Mouse (Mus musculus) embryonic facial prominence, embryonic 13.5 days (tissue): ENCODE data around the gene 3110082J24Rik. TPM values are rescaled to one million over a fixed set of nuclear protein-coding genes. Genes with fewer than 3 reads are reported as not detected.
A peak's percentile ranks its signal among the peaks of the same experiment; 100 is the strongest.

ENCODE experiments used
- ATAC-seq: fragments of 200-750 bp; cut with Nextera tagmentation; 2 replicates; pipeline ENCODE4 v1.8.0; 2017; ENCODE audit warnings: low read depth; ENCODE audit not compliant: insufficient number of reproducible peaks, insufficient read depth, low FRiP score, low TSS enrichment
- H3K27ac ChIP-seq: fragments of 300-500 bp; sonication (generic); 2 replicates; pipeline ENCODE4 v1.5.1; 2015; ENCODE audit warnings: moderate library complexity, mild to moderate bottlenecking, inconsistent platforms
- H3K27me3 ChIP-seq: fragments of 300-500 bp; sonication (generic); 2 replicates; pipeline ENCODE4 v1.6.1; 2015; ENCODE audit warnings: mild to moderate bottlenecking, inconsistent platforms
- H3K36me3 ChIP-seq: fragments of 300-500 bp; sonication (generic); 2 replicates; pipeline ENCODE4 v1.6.1; 2015; ENCODE audit warnings: mild to moderate bottlenecking, inconsistent platforms
- H3K4me1 ChIP-seq: fragments of 300-500 bp; sonication (generic); 2 replicates; pipeline ENCODE4 v1.6.1; 2015; ENCODE audit warnings: inconsistent platforms
- H3K4me2 ChIP-seq: fragments of 300-500 bp; sonication (generic); 2 replicates; pipeline ENCODE4 v1.6.1; 2015; ENCODE audit warnings: moderate library complexity, mild to moderate bottlenecking, inconsistent platforms
- H3K4me3 ChIP-seq: fragments of 300-500 bp; sonication (generic); 2 replicates; pipeline ENCODE4 v1.5.1; 2015; ENCODE audit warnings: mild to moderate bottlenecking, inconsistent platforms
- H3K9ac ChIP-seq: fragments of 300-500 bp; sonication (generic); 2 replicates; pipeline ENCODE4 v1.6.1; 2015; ENCODE audit warnings: mild to moderate bottlenecking, inconsistent platforms
- H3K9me3 ChIP-seq: fragments of 300-500 bp; sonication (generic); 2 replicates; pipeline ENCODE4 v1.6.1; 2016; ENCODE audit warnings: inconsistent platforms
- WGBS: fragments of 180-500 bp; shearing (Covaris S2); methylation state at CpG from one replicate; pipeline ENCODE4 v1.1.7; 2015; ENCODE audit warnings: mixed read lengths; 5-methylcytosine and 5-hydroxymethylcytosine counted together
- polyA plus RNA-seq: library from polyadenylated mRNA; unstranded; fragments of >200 nt; fragmentation: Nextera tagmentation; extraction: Ambion mirVana; gene quantifications from 2 replicates; pipeline ENCODE4 v1.2.1, GENCODE M21; 2015

The 3110082J24Rik gene
- polyA plus RNA-seq, 1 experiment from 2014 or later: not detected

GRCm38 (mm10) chr5:30104841-30105667 is 832 bp downstream of the 3110082J24Rik start, which contains the start of gene Garem2:
TSS of gene Garem2 (plus strand) at chr5:30105161.
- peak within 1 kb of the TSS; percentile 52 for H3K4me3 ChIP-seq
- H3K4me2 ChIP-seq: peak within 1 kb of the TSS; percentile 93
- no peaks in the 10 kb centered on the region for H3K36me3 ChIP-seq
- peaks cover 31% of the 10 kb centered on the region for H3K4me1 ChIP-seq
- under 1% methylated on average over 65 of the region's 65 CpGs for WGBS
- ATAC-seq: peak; percentile 41; the same call in 1 of the 2 replicates
- no peaks in the 10 kb centered on the region; the same call in 1 of the 2 replicates for H3K9me3 ChIP-seq
- peak within 1 kb of the TSS; percentile 65 for H3K9ac ChIP-seq
- no peak within 1 kb of the TSS for H3K27ac ChIP-seq
- peaks cover 75% of the 10 kb centered on the region for H3K27me3 ChIP-seq

- peaks cover 31% of the 10 kb centered on the region for H3K4me1 ChIP-seq
- ATAC-seq: no peak
- H3K9ac ChIP-seq: no peak overlapping the region
- 2% methylated on average over 12 of the region's 12 CpGs for WGBS
- H3K9me3 ChIP-seq: no peaks in the 10 kb centered on the region; the same call in 1 of the 2 replicates
- H3K4me3 ChIP-seq: peak overlapping the region; percentile 52
- peak overlapping the region; percentile 93 for H3K4me2 ChIP-seq
- no peaks in the 10 kb centered on the region for H3K36me3 ChIP-seq
- H3K27ac ChIP-seq: no peak overlapping the region
- H3K27me3 ChIP-seq: peaks cover 68% of the 10 kb centered on the region
These were observed 1.5 kb downstream of the 3110082J24Rik start for GRCm38 (mm10) chr5:30104339-30104738.

GRCm38 (mm10) chr5:30103340-30103739 is 2.5 kb downstream of the 3110082J24Rik start:
- 79% methylated on average over 3 of the region's 3 CpGs for WGBS
- Histone ChIP-seq H3K27me3 (peaks cover 62% of the 10 kb centered on the region), H3K9me3 (no peaks in the 10 kb centered on the region; the same call in 1 of the 2 replicates), H3K4me3 (no peak overlapping the region), H3K4me2 (no peak overlapping the region), H3K36me3 (no peaks in the 10 kb centered on the region), H3K9ac (no peak overlapping the region), H3K27ac (no peak overlapping the region), H3K4me1 (peaks cover 31% of the 10 kb centered on the region)
- no peak for ATAC-seq

GRCm38 (mm10) chr5:30098260-30098659 is 7.6 kb downstream of the 3110082J24Rik start:
- ATAC-seq: no peak
- peaks cover 11% of the 10 kb centered on the region for H3K27me3 ChIP-seq
- WGBS: 95% methylated on average over 1 of the region's 1 CpGs
- no peaks in the 10 kb centered on the region for H3K36me3 ChIP-seq
- 0 out of 2 replicates have a peak, but pooled peaks cover 4% of the 10 kb centered on the region for H3K4me1 ChIP-seq
- H3K4me2 ChIP-seq: no peak overlapping the region
- H3K27ac ChIP-seq: no peak overlapping the region
- H3K9me3 ChIP-seq: no peaks in the 10 kb centered on the region; the same call in 1 of the 2 replicates
- H3K9ac ChIP-seq: no peak overlapping the region
- H3K4me3 ChIP-seq: no peak overlapping the region

- WGBS: 61% methylated on average over 6 of the region's 6 CpGs
- no peak overlapping the region for H3K4me2 ChIP-seq
- no peak overlapping the region for H3K4me3 ChIP-seq
- 0 out of 2 replicates have a peak, but pooled peaks cover 4% of the 10 kb centered on the region for H3K4me1 ChIP-seq
- ATAC-seq: no peak
- no peak overlapping the region for H3K9ac ChIP-seq
- H3K36me3 ChIP-seq: no peaks in the 10 kb centered on the region
- no peak overlapping the region for H3K27ac ChIP-seq
- H3K27me3 ChIP-seq: no peaks in the 10 kb centered on the region
- H3K9me3 ChIP-seq: no peaks in the 10 kb centered on the region
These were observed 10.2 kb downstream of the 3110082J24Rik start for GRCm38 (mm10) chr5:30095731-30096130.

- H3K27me3 ChIP-seq: no peaks in the 10 kb centered on the region
- no peak overlapping the region for H3K4me2 ChIP-seq
- no peak overlapping the region for H3K9ac ChIP-seq
- no peaks in the 10 kb centered on the region for H3K9me3 ChIP-seq
- H3K4me3 ChIP-seq: no peak overlapping the region
- no peak for ATAC-seq
- H3K27ac ChIP-seq: no peak overlapping the region
- H3K36me3 ChIP-seq: no peaks in the 10 kb centered on the region
- H3K4me1 ChIP-seq: 0 out of 2 replicates have a peak, but pooled peaks cover 4% of the 10 kb centered on the region
- 50% methylated on average over 2 of the region's 2 CpGs for WGBS
These were observed 11.5 kb downstream of the 3110082J24Rik start for GRCm38 (mm10) chr5:30094399-30094798.

- Histone ChIP-seq H3K4me1 (0 out of 2 replicates have a peak, but pooled peaks cover 2% of the 10 kb centered on the region), H3K4me2 (no peak overlapping the region), H3K36me3 (no peaks in the 10 kb centered on the region), H3K9me3 (no peaks in the 10 kb centered on the region), H3K9ac (no peak overlapping the region), H3K4me3 (no peak overlapping the region), H3K27me3 (no peaks in the 10 kb centered on the region), H3K27ac (no peak overlapping the region)
- WGBS: 63% methylated on average over 13 of the region's 13 CpGs
- no peak for ATAC-seq
These were observed 13.2 kb downstream of the 3110082J24Rik start for GRCm38 (mm10) chr5:30092701-30093100.

GRCm38 (mm10) chr5:30072825-30073821 is 32.8 kb downstream of the 3110082J24Rik start, which contains the start of gene Tyms:
TSS of gene Tyms (minus strand) at chr5:30073617.
- 2% methylated on average over 45 of the region's 45 CpGs for WGBS
- ATAC-seq: peak; percentile 75
- Histone ChIP-seq H3K4me3 (peak within 1 kb of the TSS; percentile 84), H3K4me1 (peaks cover 16% of the 10 kb centered on the region), H3K4me2 (peak within 1 kb of the TSS; percentile 76), H3K27ac (peak within 1 kb of the TSS; percentile 89), H3K27me3 (no peaks in the 10 kb centered on the region), H3K36me3 (peaks cover 29% of the 10 kb centered on the region), H3K9ac (peak within 1 kb of the TSS; percentile 92), H3K9me3 (no peaks in the 10 kb centered on the region)

- Histone ChIP-seq H3K9ac (peak overlapping the region; percentile 92), H3K9me3 (no peaks in the 10 kb centered on the region), H3K4me3 (peak overlapping the region; percentile 84), H3K27me3 (no peaks in the 10 kb centered on the region), H3K36me3 (peaks cover 37% of the 10 kb centered on the region), H3K4me1 (peaks cover 16% of the 10 kb centered on the region), H3K27ac (peak overlapping the region; percentile 89; the same call in 1 of the 2 replicates), H3K4me2 (peak overlapping the region; percentile 76)
- no peak for ATAC-seq
- WGBS: 36% methylated on average over 3 of the region's 3 CpGs
These were observed 33.5 kb downstream of the 3110082J24Rik start for GRCm38 (mm10) chr5:30072377-30072776.

GRCm38 (mm10) chr5:30071677-30072076 is 34.2 kb downstream of the 3110082J24Rik start:
- Histone ChIP-seq H3K27ac (no peak overlapping the region), H3K9ac (peak overlapping the region; percentile 62), H3K36me3 (peaks cover 44% of the 10 kb centered on the region)

GRCm38 (mm10) chr5:30067726-30068125 is 38.2 kb downstream of the 3110082J24Rik start:
- no peak overlapping the region for H3K4me2 ChIP-seq
- H3K4me1 ChIP-seq: peaks cover 13% of the 10 kb centered on the region
- H3K9ac ChIP-seq: no peak overlapping the region
- H3K4me3 ChIP-seq: no peak overlapping the region
- WGBS: 76% methylated on average over 6 of the region's 6 CpGs
- peaks cover 74% of the 10 kb centered on the region for H3K36me3 ChIP-seq
- H3K27ac ChIP-seq: no peak overlapping the region
- 0 out of 2 replicates have a peak, but pooled peaks have one; percentile 10 for ATAC-seq
- no peaks in the 10 kb centered on the region for H3K9me3 ChIP-seq
- H3K27me3 ChIP-seq: no peaks in the 10 kb centered on the region

More at GRCm38 (mm10) chr5:30071677-30072076, 34.2 kb downstream of the 3110082J24Rik start:
- no peaks in the 10 kb centered on the region for H3K27me3 ChIP-seq
- peaks cover 16% of the 10 kb centered on the region for H3K4me1 ChIP-seq
- ATAC-seq: no peak
- 74% methylated on average over 6 of the region's 6 CpGs for WGBS
- no peaks in the 10 kb centered on the region for H3K9me3 ChIP-seq
- peak overlapping the region; percentile 76 for H3K4me2 ChIP-seq
- H3K4me3 ChIP-seq: peak overlapping the region; percentile 84
